Mouse (Mus musculus): ENCODE data around the gene Snap23. TPM values are rescaled to one million over a fixed set of nuclear protein-coding genes. Genes with fewer than 3 reads are reported as not detected.
"Not testable (repeated sequence)": the region's sequence is repeated elsewhere in the genome, so short reads cannot be mapped to it uniquely, and the experiment has no call there.

The Snap23 gene
- polyA plus RNA-seq, 1 experiment from 2014 or later: 55.3 TPM

DNA sequence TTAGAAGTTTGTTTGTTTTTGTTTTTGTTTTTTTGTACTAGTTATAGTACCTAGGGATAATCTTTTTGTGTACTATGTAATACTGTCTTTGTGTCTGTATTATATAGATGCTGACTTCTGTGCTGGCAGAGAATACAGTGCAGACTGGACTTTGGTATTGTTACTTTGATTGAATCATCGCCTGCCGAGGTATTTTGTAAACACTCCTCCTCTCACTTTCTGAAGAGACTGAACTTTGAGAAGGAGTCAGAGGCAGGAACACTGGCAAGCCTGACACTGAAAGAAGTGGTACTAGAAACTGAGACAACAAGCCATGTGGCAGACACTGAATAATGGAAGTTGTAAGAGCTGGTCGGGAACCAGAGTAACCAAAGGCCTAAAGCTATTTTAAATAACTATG lies 10.6 kb upstream of the Snap23 start:
- Histone ChIP-seq H3K27me3 (ENCODE audit: control insufficient read depth, insufficient read depth, low read length) (no peaks in the 10 kb centered on the region), H3K36me3 (ENCODE audit: control insufficient read depth, insufficient read depth, low read length) (no peaks in the 10 kb centered on the region; the same call in 1 of the 2 replicates), H3K4me1 (replicated peaks; ENCODE audit: control insufficient read depth, insufficient read depth, low read length) (no peaks in the 10 kb centered on the region), H3K4me3 (ENCODE audit: low read depth, low read length) (no peak overlapping the region), H3K9me3 (ENCODE audit: control insufficient read depth, low read length) (no peaks in the 10 kb centered on the region), H3K27ac (ENCODE audit: low read depth, low read length) (no peak overlapping the region), H3K4me2 (replicated peaks; ENCODE audit: low read depth, low read length) (no peak overlapping the region), H3K9ac (ENCODE audit: low read depth, low read length) (no peak overlapping the region)
- WGBS: 79% methylated on average over 3 of the region's 3 CpGs
- ATAC-seq (ENCODE audit: low FRiP score) (no peak), DNase-seq (ENCODE audit: low spot score) (no peak)

DNA sequence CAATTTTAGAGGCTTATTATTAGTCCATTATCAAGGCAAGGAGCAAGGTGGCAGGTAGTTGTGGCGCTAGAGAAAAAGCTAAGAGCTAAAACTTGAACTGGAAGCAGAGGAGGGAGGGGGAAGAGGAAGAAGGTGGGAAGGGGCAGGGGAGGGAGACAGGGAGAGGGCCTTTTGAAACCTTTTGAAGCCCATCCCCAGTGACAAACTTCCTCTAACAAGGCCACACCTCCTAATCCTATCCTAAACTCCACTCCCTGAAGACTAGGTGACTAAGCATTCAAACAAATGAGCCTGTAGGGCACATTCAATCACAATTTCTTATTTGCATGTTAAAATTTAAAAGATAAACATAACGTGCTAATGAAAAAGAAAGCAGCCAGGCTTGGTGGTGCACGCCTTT lies 8.7 kb upstream of the Snap23 start:
- Histone ChIP-seq H3K4me2 (replicated peaks; ENCODE audit: low read depth, low read length) (no peak overlapping the region), H3K36me3 (ENCODE audit: control insufficient read depth, insufficient read depth, low read length) (no peaks in the 10 kb centered on the region), H3K9ac (ENCODE audit: low read depth, low read length) (no peak overlapping the region), H3K4me3 (ENCODE audit: low read depth, low read length) (no peak overlapping the region), H3K27me3 (ENCODE audit: control insufficient read depth, insufficient read depth, low read length) (no peaks in the 10 kb centered on the region), H3K27ac (ENCODE audit: low read depth, low read length) (no peak overlapping the region), H3K4me1 (replicated peaks; ENCODE audit: control insufficient read depth, insufficient read depth, low read length) (no peaks in the 10 kb centered on the region), H3K9me3 (ENCODE audit: control insufficient read depth, low read length) (no peaks in the 10 kb centered on the region)
- no peak for ATAC-seq (ENCODE audit: low FRiP score)
- 89% methylated on average over 3 of the region's 3 CpGs for WGBS
- DNase-seq (ENCODE audit: low spot score): no peak

DNA sequence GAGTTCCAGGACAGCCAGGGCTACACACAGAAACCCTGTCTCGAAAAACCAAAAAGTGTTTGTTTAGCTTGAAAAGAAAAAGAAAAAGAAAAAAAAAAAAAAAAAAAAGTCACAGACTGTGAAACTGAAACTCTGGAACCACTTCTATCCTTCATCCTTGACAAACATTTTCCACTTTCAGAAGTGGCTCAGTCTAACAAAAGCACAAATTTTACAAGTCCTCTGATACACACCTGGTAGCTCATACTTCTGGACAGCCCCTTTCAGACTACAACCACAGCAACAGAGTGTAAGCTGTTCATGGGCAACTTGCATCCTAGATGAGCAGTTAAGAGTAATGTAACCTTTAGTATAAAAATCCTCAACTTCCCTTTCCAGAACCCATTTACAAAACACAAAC lies 5.9 kb upstream of the Snap23 start:
- ATAC-seq (ENCODE audit: low FRiP score) (no peak), DNase-seq (ENCODE audit: low spot score) (no peak)
- H3K9me3 ChIP-seq (ENCODE audit: control insufficient read depth, low read length): no peaks in the 10 kb centered on the region
- WGBS: 94% methylated on average over 1 of the region's 1 CpGs
- H3K27ac ChIP-seq (ENCODE audit: low read depth, low read length): no peak overlapping the region
- no peak overlapping the region for H3K4me3 ChIP-seq (ENCODE audit: low read depth, low read length)
- no peak overlapping the region for H3K4me2 ChIP-seq (replicated peaks; ENCODE audit: low read depth, low read length)
- H3K4me1 ChIP-seq (replicated peaks; ENCODE audit: control insufficient read depth, insufficient read depth, low read length): no peaks in the 10 kb centered on the region
- H3K36me3 ChIP-seq (ENCODE audit: control insufficient read depth, insufficient read depth, low read length): no peaks in the 10 kb centered on the region
- H3K9ac ChIP-seq (ENCODE audit: low read depth, low read length): no peak overlapping the region
- H3K27me3 ChIP-seq (ENCODE audit: control insufficient read depth, insufficient read depth, low read length): no peaks in the 10 kb centered on the region

DNA sequence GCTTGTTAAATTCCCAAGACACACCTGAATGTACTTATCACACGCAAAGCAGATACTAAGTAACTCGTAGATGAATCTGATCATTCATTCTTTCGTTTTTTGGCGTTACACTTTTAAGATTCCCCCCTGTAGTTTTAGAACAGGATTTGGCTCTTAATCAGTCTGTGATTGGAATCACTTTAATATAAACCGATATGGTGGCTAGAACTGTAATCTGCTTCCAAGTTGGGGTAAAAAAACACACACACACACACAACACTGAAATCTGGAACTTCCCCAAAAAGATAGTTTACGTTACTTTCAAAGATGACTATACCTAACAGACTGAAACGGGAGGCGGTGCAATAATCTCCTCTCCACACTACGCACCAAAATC lies 4.6 kb upstream of the Snap23 start:
- Histone ChIP-seq H3K4me2 (replicated peaks; ENCODE audit: low read depth, low read length) (peak overlapping the region; percentile 78), H3K9ac (ENCODE audit: low read depth, low read length) (peak overlapping the region; percentile 95), H3K36me3 (ENCODE audit: control insufficient read depth, insufficient read depth, low read length) (no peaks in the 10 kb centered on the region), H3K27me3 (ENCODE audit: control insufficient read depth, insufficient read depth, low read length) (no peaks in the 10 kb centered on the region), H3K27ac (ENCODE audit: low read depth, low read length) (no peak overlapping the region), H3K9me3 (ENCODE audit: control insufficient read depth, low read length) (no peaks in the 10 kb centered on the region), H3K4me1 (replicated peaks; ENCODE audit: control insufficient read depth, insufficient read depth, low read length) (no peaks in the 10 kb centered on the region), H3K4me3 (ENCODE audit: low read depth, low read length) (peak overlapping the region; percentile 90)
- DNase-seq (ENCODE audit: low spot score) (no peak), ATAC-seq (ENCODE audit: low FRiP score) (no peak)
- WGBS: 29% methylated on average over 9 of the region's 9 CpGs

DNA sequence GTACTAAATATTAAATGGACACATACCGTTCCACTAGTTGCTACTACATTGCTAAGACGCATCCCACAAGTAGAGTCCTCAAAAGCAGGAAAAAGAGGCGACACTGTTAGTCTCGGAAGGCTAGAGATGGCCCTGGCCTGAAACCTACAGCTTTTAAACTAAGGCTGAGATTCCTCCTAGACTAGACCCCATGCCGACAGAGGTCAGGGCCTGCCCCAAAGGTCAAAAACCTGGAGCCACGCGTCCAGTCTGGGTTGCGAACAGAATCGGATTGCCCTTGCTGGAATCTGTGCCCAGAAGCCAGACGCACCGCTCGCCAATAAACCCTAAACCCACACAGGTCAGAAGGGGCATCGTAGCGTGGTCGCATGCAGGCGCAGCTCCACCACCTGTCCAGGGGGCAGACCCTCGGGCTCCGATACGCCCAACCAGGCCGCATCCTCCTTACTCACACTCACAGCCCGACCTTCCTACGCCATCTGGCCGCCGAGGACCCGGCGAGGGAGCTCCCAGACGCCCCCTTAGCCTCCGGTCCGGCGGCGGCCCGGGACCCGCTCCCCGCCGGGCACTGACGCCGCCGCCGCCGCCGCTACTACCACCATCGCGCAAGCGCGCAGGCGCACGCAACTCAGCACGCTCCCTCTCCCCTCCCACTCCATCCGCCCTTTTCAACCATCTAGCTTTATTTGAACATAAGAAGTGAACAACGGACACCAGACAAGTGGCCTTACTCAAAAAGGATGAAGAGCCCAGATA lies 4.1 kb upstream of the Snap23 start, which contains the start of gene Zfp106:
Gene Zfp106, minus strand, starts transcription at position 609 of the 756 bp plus-strand sequence.
- ATAC-seq (ENCODE audit: low FRiP score) (peak; percentile 86), DNase-seq (ENCODE audit: low spot score) (peak; percentile 91)
- Histone ChIP-seq H3K9ac (ENCODE audit: low read depth, low read length) (peak within 1 kb of the TSS; percentile 95), H3K4me2 (replicated peaks; ENCODE audit: low read depth, low read length) (peak within 1 kb of the TSS; percentile 78), H3K36me3 (ENCODE audit: control insufficient read depth, insufficient read depth, low read length) (no peaks in the 10 kb centered on the region), H3K4me1 (replicated peaks; ENCODE audit: control insufficient read depth, insufficient read depth, low read length) (0 out of 2 replicates have a peak, but pooled peaks cover 2% of the 10 kb centered on the region), H3K27ac (ENCODE audit: low read depth, low read length) (peak within 1 kb of the TSS; percentile 77), H3K4me3 (ENCODE audit: low read depth, low read length) (peak within 1 kb of the TSS; percentile 90), H3K9me3 (ENCODE audit: control insufficient read depth, low read length) (no peaks in the 10 kb centered on the region), H3K27me3 (ENCODE audit: control insufficient read depth, insufficient read depth, low read length) (no peaks in the 10 kb centered on the region)
- under 1% methylated on average over 48 of the region's 50 CpGs for WGBS

DNA sequence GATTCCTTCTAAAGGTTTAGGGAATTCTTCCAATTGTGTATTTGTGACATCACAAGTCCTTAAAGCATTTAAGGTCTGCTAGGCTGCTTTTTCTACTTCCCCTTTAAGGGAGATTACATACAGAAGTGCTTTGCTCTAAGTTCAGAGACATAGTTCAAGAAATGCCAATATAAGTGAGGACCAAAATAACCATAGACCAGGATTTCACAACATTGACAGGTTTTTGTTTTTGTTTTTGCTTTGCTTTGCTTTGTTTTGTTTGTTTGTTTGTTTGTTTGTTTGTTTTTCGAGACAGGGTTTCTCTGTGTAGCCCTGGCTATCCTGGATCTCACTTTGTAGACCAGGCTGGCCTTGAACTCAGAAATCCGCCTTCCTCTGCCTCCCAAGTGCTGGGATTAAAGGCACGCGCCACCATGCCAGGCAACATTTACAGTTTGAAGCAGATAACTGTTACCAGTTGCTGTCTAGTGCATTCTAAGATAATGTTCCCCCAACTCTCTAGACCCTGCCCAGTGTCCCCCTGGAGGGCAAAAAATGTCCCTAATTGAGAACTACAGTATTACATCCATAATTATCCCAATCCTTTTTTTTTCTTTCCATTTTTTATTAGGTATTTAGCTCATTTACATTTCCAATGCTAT lies 2.8 kb upstream of the Snap23 start:
- H3K27me3 ChIP-seq (ENCODE audit: control insufficient read depth, insufficient read depth, low read length); H3K4me1 ChIP-seq (replicated peaks; ENCODE audit: control insufficient read depth, insufficient read depth, low read length); H3K36me3 ChIP-seq (ENCODE audit: control insufficient read depth, insufficient read depth, low read length); ATAC-seq (ENCODE audit: low FRiP score); H3K4me3 ChIP-seq (ENCODE audit: low read depth, low read length); H3K4me2 ChIP-seq (replicated peaks; ENCODE audit: low read depth, low read length); DNase-seq (ENCODE audit: low spot score); H3K9me3 ChIP-seq (ENCODE audit: control insufficient read depth, low read length); H3K27ac ChIP-seq (ENCODE audit: low read depth, low read length); H3K9ac ChIP-seq (ENCODE audit: low read depth, low read length): not testable (repeated sequence)
- 94% methylated on average over 4 of the region's 4 CpGs for WGBS

DNA sequence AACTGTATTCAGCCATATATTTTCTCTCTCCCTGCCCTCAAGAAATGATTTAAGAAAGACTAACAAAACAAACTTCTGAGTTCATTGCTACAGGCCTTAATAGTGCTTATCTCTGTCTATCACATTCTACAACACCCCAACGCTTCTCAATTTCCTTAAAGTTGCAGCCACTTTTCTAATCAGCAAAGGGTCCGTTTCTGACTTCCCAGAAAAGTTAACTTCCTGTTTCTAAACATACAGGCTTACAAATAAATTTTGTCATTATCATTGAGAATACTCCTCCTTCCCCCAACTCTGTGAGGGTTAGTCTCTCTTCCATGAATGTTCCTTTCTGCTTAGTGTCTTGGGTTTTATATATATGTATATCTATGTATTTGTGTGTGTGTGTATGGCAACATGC lies 2.1 kb upstream of the Snap23 start:
- Histone ChIP-seq H3K4me3 (ENCODE audit: low read depth, low read length) (no peak overlapping the region), H3K9me3 (ENCODE audit: control insufficient read depth, low read length) (no peaks in the 10 kb centered on the region), H3K36me3 (ENCODE audit: control insufficient read depth, insufficient read depth, low read length) (no peaks in the 10 kb centered on the region), H3K9ac (ENCODE audit: low read depth, low read length) (no peak overlapping the region), H3K4me1 (replicated peaks; ENCODE audit: control insufficient read depth, insufficient read depth, low read length) (0 out of 2 replicates have a peak, but pooled peaks cover 2% of the 10 kb centered on the region), H3K27me3 (ENCODE audit: control insufficient read depth, insufficient read depth, low read length) (no peaks in the 10 kb centered on the region), H3K27ac (ENCODE audit: low read depth, low read length) (no peak overlapping the region), H3K4me2 (replicated peaks; ENCODE audit: low read depth, low read length) (no peak overlapping the region)
- DNase-seq (ENCODE audit: low spot score) (no peak), ATAC-seq (ENCODE audit: low FRiP score) (no peak)
- WGBS: 88% methylated on average over 2 of the region's 2 CpGs

DNA sequence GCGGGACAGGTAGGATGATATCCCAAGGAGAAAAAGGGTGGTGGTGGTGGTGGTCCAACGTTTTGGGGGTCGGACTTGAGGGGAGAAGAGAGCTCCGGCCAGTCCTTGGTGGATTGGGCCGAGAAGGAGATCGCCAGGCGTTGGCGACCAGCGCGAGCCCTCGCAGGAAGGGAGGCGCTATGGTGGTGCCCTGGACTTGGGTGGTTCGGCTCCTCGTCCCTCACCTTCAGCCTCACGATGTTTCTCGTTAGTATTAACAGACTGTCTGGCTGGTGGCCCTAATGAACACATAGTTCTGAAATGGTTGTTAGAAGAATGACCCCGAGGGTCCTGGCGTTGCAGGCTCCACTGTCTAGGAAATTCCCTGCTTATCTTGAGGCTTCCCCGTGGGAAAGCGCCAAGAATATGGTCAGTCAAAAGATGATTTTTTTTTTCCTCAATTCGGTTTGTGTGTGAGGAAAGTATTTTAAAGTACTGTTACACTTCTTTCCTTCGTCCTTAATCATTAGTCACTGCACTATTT lies 388 bp downstream of the Snap23 start:
- peak overlapping the region; percentile 47; the same call in 1 of the 2 replicates for H3K27ac ChIP-seq (ENCODE audit: low read depth, low read length)
- WGBS: under 1% methylated on average over 22 of the region's 22 CpGs

More for the DNA sequence above, 388 bp downstream of the Snap23 start:
- Histone ChIP-seq H3K36me3 (ENCODE audit: control insufficient read depth, insufficient read depth, low read length) (no peaks in the 10 kb centered on the region), H3K9ac (ENCODE audit: low read depth, low read length) (peak overlapping the region; percentile 81), H3K9me3 (ENCODE audit: control insufficient read depth, low read length) (no peaks in the 10 kb centered on the region), H3K4me3 (ENCODE audit: low read depth, low read length) (peak overlapping the region; percentile 65), H3K4me1 (replicated peaks; ENCODE audit: control insufficient read depth, insufficient read depth, low read length) (0 out of 2 replicates have a peak, but pooled peaks cover 2% of the 10 kb centered on the region), H3K27me3 (ENCODE audit: control insufficient read depth, insufficient read depth, low read length) (no peaks in the 10 kb centered on the region), H3K4me2 (replicated peaks; ENCODE audit: low read depth, low read length) (peak overlapping the region; percentile 67)
- DNase-seq (ENCODE audit: low spot score) (no peak), ATAC-seq (ENCODE audit: low FRiP score) (peak; percentile 82)
